Mouse (Mus musculus) olfactory bulb, adult 2 months (tissue): ENCODE measurements around the gene 1700010B08Rik.

ENCODE experiments used
- CTCF ChIP-seq: fragments of 200-500 bp; IDR thresholded peaks from 2 replicates; pipeline ENCODE4 v1.5.1; 2012; ENCODE audit warnings: low read depth, mild to moderate bottlenecking, low read length, moderate library complexity; ENCODE audit not compliant: insufficient read depth
- POLR2A ChIP-seq: fragments of 200-500 bp; IDR thresholded peaks from 2 replicates; pipeline ENCODE4 v1.6.1; 2012; ENCODE audit warnings: mild to moderate bottlenecking, low read depth, low read length, moderate library complexity; ENCODE audit not compliant: insufficient read depth

DNA sequence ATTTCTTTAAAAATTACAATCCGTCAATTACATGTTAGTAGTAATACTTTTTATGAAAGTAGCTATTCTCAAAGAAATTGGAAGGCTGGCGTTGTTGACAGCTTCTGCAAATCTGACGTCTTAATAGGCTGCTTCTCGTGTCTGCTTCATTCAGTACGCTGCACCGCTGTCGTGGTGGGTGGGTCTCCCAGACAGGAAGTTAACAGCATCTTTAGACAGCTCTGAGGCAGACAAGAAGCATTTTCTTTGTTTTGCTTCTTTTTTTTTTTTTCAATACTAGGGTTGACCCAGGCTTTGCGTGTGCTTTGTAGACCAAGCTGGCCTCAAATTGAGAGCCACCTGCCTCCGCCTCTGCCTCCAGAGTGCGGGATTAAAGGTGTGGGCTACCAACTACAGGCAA lies 50.0 kb downstream of the 1700010B08Rik start:
- TF ChIP-seq CTCF (no peak), POLR2A (no peak)
